In the genomic region with DNA sequence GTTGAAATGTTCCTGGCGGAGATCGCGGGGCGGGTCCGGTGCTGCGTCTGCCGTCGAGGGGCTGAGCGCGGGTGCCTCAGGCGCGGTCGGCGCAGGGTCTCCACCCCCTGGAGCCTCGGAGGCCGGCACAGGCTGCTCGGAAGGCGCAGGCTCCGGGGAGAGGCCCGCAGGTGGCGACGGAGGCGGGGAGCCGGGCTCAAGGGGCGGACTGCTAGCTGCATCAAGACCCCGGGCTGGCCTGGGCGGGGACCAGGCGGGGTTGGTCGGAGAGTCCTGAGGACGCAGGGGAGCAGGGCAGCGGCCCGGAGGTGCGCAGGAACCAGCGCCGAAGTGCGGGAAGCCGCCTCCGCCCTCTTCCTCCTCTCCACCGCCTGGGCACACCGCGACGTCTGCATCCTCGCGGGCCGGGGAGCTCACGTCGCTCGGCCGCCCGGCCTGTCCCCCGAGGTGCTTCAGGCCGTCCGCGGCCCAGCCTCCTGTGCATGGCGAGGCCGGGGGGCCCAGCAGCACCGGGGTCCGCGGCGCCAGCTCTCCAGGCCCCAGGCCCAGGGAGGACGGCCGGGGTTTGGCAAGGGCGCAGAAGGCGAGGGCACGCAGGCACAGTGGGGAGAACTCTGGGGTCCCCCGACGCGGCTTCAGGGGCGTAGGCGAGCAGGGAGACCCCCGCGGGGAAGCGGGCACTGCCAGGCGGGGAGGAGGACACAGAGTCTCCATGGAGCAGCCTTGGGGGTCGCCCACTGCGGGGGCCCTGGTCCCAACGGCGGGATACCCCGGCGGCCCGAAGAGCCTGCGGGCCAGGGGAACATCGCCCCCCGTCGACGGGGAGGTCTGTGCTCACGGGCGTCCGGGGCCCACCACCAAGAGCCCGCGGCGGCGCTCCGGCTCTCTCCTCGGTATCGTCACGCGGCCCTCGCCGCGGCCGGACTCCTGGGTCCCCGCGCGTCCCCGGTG, we compare ENCODE assay signal across 1 mouse cellular context.
TF ChIP-seq lines count a peak whose summit lies in the region.

No protein-coding gene starts in this region.

TF ChIP-seq in CH12.LX, 34 proteins besides CTCF, POLR2A, EP300 and RAD21:
- TF ChIP-seq HCFC1 (IDR thresholded peaks at IDR 0.05; ENCODE audit: low read depth, low read length) = no peak
- TF ChIP-seq RCOR1 (conservative IDR thresholded peaks at IDR 0.05; ENCODE audit: low read depth, low read length) = no peak
- no peak for TF ChIP-seq ETS1 (conservative IDR thresholded peaks at IDR 0.05; ENCODE audit: low read depth, low read length)
- no peak for TF ChIP-seq ZMIZ1 (IDR thresholded peaks at IDR 0.05; ENCODE audit: low read depth, low read length)
- no peak for TF ChIP-seq JUND (conservative IDR thresholded peaks at IDR 0.05; ENCODE audit: low read depth, low read length)
- no peak for TF ChIP-seq BHLHE40 (IDR thresholded peaks at IDR 0.05; ENCODE audit: low read depth, low read length)
- TF ChIP-seq MXI1 (IDR thresholded peaks at IDR 0.05; ENCODE audit: low read depth, low read length) = no peak
- no peak for TF ChIP-seq MYC (IDR thresholded peaks at IDR 0.05; ENCODE audit: low read depth, low read length)
- no peak for TF ChIP-seq USF2 (conservative IDR thresholded peaks at IDR 0.05; ENCODE audit: low read depth, low read length)
- TF ChIP-seq UBTF (IDR thresholded peaks at IDR 0.05; ENCODE audit: low read depth, low read length) = no peak
- TF ChIP-seq KAT2A (IDR thresholded peaks at IDR 0.05; ENCODE audit: insufficient replicate concordance, low read length) = no peak
- TF ChIP-seq ZNF384 (IDR thresholded peaks at IDR 0.05; ENCODE audit: low read depth, low read length) = no peak
- no peak for TF ChIP-seq SMC3 (IDR thresholded peaks at IDR 0.05; ENCODE audit: low read depth, low read length)
- no peak for TF ChIP-seq USF1 (IDR thresholded peaks at IDR 0.05; ENCODE audit: low read depth, low read length)
